Mouse (Mus musculus): Measurements from ENCODE around the gene Cdcp1. TPM values are rescaled to one million over a fixed set of nuclear protein-coding genes. Genes with fewer than 3 reads are reported as not detected.

The Cdcp1 gene
- polyA plus RNA-seq, 1 experiment, result 17.9 TPM

DNA sequence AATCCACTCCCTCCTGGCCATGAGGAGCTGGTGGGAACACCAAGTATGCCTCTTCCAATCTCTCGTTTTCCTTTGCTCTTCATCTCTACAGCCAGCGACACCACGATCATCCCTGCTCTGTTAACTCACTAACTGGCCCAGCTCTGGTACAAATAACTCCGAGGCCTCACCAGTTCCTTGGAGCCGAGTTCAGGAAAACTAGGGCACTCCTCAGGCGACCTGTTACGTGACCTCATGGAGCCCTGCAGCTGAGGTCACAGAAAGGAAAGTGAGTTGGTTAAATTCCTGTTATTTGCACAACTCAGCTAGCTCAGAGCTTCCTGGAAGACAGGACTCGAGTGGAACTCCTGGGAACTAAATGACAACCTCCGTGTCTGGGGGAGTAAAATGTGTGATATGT lies 2.5 kb downstream of the Cdcp1 start:
- no peaks in the 10 kb centered on the region for H3K27me3 ChIP-seq (replicated peaks; ENCODE audit: control insufficient read depth, insufficient read depth, low read length)
- WGBS, result 44% methylated on average over 9 of the region's 9 CpGs

DNA sequence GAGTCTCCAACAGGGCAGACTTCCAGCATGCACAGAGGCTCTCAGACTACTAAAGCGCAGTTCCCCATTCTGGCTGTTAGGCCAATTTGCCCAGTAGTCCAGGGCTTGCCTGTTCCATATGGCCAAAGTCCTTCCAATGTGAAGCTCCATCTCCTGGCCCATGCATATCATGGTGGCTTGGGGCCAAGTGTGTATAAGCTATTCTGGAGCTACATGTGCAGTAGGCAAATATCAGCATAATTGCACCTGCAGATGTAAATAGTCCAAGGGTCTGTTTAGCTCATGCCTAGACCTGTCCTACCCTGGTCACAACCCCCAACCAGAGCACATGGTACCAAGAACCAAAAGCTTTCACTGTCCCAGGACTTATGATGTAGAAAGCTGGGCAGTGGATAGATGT lies 7.9 kb downstream of the Cdcp1 start:
- H3K27me3 ChIP-seq (replicated peaks; ENCODE audit: control insufficient read depth, insufficient read depth, low read length), result no peaks in the 10 kb centered on the region
- no peak for DNase-seq
- H3K36me3 ChIP-seq (ENCODE audit: control insufficient read depth, insufficient read depth, low read length), result no peaks in the 10 kb centered on the region
- peaks cover 22% of the 10 kb centered on the region for H3K4me1 ChIP-seq (ENCODE audit: control insufficient read depth, insufficient read depth, low read length)
- 93% methylated on average over 1 of the region's 1 CpGs for WGBS
- no peak overlapping the region for H3K27ac ChIP-seq (ENCODE audit: insufficient read depth, low read depth, low read length)
- H3K4me3 ChIP-seq (ENCODE audit: insufficient read depth, low read depth, low read length), result no peak overlapping the region
- TF ChIP-seq CTCF (conservative IDR thresholded peaks at IDR 0.05; ENCODE audit: insufficient read depth, insufficient read length, low read depth, low read length), result no peak
- TF ChIP-seq POLR2A (IDR thresholded peaks at IDR 0.05; ENCODE audit: low read depth, low read length), result no peak

More for the DNA sequence above, 2.5 kb downstream of the Cdcp1 start:
- Histone ChIP-seq H3K4me3 (ENCODE audit: insufficient read depth, low read depth, low read length) (no peak overlapping the region), H3K36me3 (ENCODE audit: control insufficient read depth, insufficient read depth, low read length) (no peaks in the 10 kb centered on the region), H3K4me1 (ENCODE audit: control insufficient read depth, insufficient read depth, low read length) (peaks cover 14% of the 10 kb centered on the region), H3K27ac (ENCODE audit: insufficient read depth, low read depth, low read length) (peak overlapping the region; percentile 59)
- peak; percentile 87 for DNase-seq
- no peak for TF ChIP-seq CTCF (conservative IDR thresholded peaks at IDR 0.05; ENCODE audit: insufficient read depth, insufficient read length, low read depth, low read length)
- TF ChIP-seq POLR2A (IDR thresholded peaks at IDR 0.05; ENCODE audit: low read depth, low read length), result no peak

DNA sequence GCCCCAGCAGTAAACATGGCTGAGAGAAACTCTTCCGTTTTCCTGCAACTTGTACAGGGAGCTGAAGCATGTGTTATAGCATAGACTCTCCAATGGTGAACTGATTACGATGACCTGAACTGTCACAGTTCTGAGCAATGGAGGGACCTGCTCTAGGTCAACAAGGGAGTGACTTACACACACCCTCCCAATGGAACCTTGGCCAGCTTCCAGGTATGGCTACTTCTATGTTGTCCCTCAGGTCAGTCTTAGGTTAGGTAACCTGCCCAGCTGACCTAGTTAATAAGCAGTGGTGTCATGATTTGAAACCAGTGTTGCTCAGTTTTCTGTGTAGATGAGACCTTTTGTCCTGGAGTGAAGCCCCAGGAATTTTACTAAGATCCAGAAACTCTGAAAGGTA lies 8.9 kb downstream of the Cdcp1 start:
- Histone ChIP-seq H3K27ac (ENCODE audit: insufficient read depth, low read depth, low read length) (peak overlapping the region; percentile 39), H3K36me3 (ENCODE audit: control insufficient read depth, insufficient read depth, low read length) (no peaks in the 10 kb centered on the region), H3K27me3 (replicated peaks; ENCODE audit: control insufficient read depth, insufficient read depth, low read length) (no peaks in the 10 kb centered on the region), H3K4me1 (ENCODE audit: control insufficient read depth, insufficient read depth, low read length) (peaks cover 22% of the 10 kb centered on the region), H3K4me3 (ENCODE audit: insufficient read depth, low read depth, low read length) (no peak overlapping the region)
- WGBS, result 48% methylated on average over 2 of the region's 2 CpGs
- peak; percentile 87 for DNase-seq
- TF ChIP-seq CTCF (conservative IDR thresholded peaks at IDR 0.05; ENCODE audit: insufficient read depth, insufficient read length, low read depth, low read length), result no peak
- no peak for TF ChIP-seq POLR2A (IDR thresholded peaks at IDR 0.05; ENCODE audit: low read depth, low read length)

DNA sequence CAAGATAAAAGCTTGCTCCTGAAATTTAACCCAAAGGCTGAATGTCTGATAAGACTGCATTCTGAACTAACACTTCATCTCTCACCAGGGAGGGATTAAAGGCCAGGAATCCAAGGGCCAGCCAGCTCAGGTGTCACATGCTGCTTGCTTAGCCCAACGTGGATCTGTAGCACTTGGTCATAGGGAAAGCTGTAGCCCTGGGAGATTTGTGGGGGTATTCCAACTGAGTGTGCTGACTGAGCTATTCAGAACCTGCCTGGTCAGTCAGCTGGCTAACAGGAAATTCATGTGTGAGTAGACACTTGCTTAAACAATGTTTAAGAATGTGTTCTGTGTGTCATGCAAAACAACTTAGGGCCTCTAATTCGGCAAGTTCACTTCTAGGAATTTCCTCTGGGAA lies 9.3 kb downstream of the Cdcp1 start:
- Histone ChIP-seq H3K27ac (ENCODE audit: insufficient read depth, low read depth, low read length) (peak overlapping the region; percentile 39; the same call in 1 of the 2 replicates), H3K4me1 (ENCODE audit: control insufficient read depth, insufficient read depth, low read length) (peaks cover 20% of the 10 kb centered on the region), H3K27me3 (replicated peaks; ENCODE audit: control insufficient read depth, insufficient read depth, low read length) (no peaks in the 10 kb centered on the region), H3K4me3 (ENCODE audit: insufficient read depth, low read depth, low read length) (no peak overlapping the region), H3K36me3 (ENCODE audit: control insufficient read depth, insufficient read depth, low read length) (no peaks in the 10 kb centered on the region)
- DNase-seq, result peak; percentile 67
- no peak for TF ChIP-seq CTCF (conservative IDR thresholded peaks at IDR 0.05; ENCODE audit: insufficient read depth, insufficient read length, low read depth, low read length)
- no peak for TF ChIP-seq POLR2A (IDR thresholded peaks at IDR 0.05; ENCODE audit: low read depth, low read length)
- WGBS, result 22% methylated on average over 2 of the region's 2 CpGs

DNA sequence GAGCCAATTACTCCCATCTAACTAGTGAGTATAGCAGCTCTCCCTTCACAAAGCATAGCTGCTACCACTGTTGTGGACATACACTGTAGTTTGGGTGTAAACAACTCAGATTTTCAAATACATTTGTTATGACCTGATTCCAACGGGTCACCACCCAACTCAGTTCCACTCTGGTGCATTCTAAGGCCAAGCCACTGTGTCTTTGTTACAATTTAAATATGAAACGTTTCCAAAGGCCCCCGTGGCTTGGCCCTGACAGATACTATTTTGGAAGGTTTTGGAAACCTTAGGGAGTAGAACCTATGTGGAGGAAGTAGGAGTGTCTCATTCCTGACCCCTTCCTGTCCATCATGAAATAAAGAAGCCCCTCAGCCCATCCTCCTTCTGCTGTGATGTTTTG lies 15.7 kb downstream of the Cdcp1 start:
- TF ChIP-seq POLR2A (IDR thresholded peaks at IDR 0.05; ENCODE audit: low read depth, low read length) (no peak), CTCF (conservative IDR thresholded peaks at IDR 0.05; ENCODE audit: insufficient read depth, insufficient read length, low read depth, low read length) (no peak)
- H3K27ac ChIP-seq (ENCODE audit: insufficient read depth, low read depth, low read length), result no peak overlapping the region
- DNase-seq, result peak; percentile 77
- no peaks in the 10 kb centered on the region for H3K27me3 ChIP-seq (replicated peaks; ENCODE audit: control insufficient read depth, insufficient read depth, low read length)
- H3K4me1 ChIP-seq (ENCODE audit: control insufficient read depth, insufficient read depth, low read length), result no peaks in the 10 kb centered on the region; the same call in 1 of the 2 replicates
- no peak overlapping the region for H3K4me3 ChIP-seq (ENCODE audit: insufficient read depth, low read depth, low read length)
- WGBS, result 27% methylated on average over 3 of the region's 3 CpGs
- no peaks in the 10 kb centered on the region for H3K36me3 ChIP-seq (ENCODE audit: control insufficient read depth, insufficient read depth, low read length)

DNA sequence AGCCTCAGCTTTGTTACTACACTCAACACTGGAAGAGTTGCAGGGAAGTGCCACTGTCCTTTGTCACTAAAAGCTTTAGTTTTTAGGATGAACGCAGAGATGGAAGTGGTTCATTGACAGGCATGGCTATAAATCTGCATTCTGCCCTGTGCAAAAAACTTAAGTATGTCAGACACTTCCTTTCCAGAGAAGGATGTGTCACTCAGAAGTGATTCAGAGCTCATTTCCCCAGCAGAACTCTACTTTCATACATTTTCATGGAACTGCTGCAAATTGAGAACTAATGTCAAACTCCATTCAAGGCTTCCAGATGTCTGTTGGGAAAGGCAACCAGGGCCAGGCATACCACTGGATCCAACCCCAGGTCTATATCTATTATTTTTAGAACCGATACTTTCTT lies 27.6 kb downstream of the Cdcp1 start:
- Histone ChIP-seq H3K36me3 (ENCODE audit: control insufficient read depth, insufficient read depth, low read length) (no peaks in the 10 kb centered on the region), H3K4me3 (ENCODE audit: insufficient read depth, low read depth, low read length) (no peak overlapping the region), H3K4me1 (ENCODE audit: control insufficient read depth, insufficient read depth, low read length) (peaks cover 9% of the 10 kb centered on the region; the same call in 1 of the 2 replicates), H3K27ac (ENCODE audit: insufficient read depth, low read depth, low read length) (no peak overlapping the region), H3K27me3 (replicated peaks; ENCODE audit: control insufficient read depth, insufficient read depth, low read length) (no peaks in the 10 kb centered on the region)
- 68% methylated on average over 2 of the region's 2 CpGs for WGBS
- TF ChIP-seq POLR2A (IDR thresholded peaks at IDR 0.05; ENCODE audit: low read depth, low read length) (no peak), CTCF (conservative IDR thresholded peaks at IDR 0.05; ENCODE audit: insufficient read depth, insufficient read length, low read depth, low read length) (no peak)
- no peak for DNase-seq

DNA sequence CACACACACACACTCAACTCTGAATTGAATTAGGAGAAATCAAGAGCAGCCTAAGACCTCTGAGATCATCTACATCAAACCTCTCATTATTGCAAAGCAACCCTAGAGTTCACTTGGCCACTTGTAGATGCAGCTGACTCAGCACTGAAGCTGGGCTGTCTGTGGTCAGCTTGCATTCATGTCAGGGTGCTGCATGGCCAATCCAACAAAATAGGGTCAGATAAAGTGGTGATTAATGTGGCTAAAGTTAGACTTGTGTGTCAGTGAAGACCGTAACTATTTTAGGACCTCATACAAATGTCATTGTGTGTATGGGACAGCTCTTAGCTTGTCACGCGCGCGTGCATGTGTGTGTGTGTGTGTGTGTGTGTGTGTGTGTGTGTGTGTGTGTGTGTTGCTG lies 28.2 kb downstream of the Cdcp1 start:
- H3K36me3 ChIP-seq (ENCODE audit: control insufficient read depth, insufficient read depth, low read length), result no peaks in the 10 kb centered on the region
- 78% methylated on average over 5 of the region's 5 CpGs for WGBS
- no peaks in the 10 kb centered on the region for H3K27me3 ChIP-seq (replicated peaks; ENCODE audit: control insufficient read depth, insufficient read depth, low read length)
- H3K4me3 ChIP-seq (ENCODE audit: insufficient read depth, low read depth, low read length), result no peak overlapping the region
- no peak overlapping the region for H3K27ac ChIP-seq (ENCODE audit: insufficient read depth, low read depth, low read length)
- TF ChIP-seq CTCF (conservative IDR thresholded peaks at IDR 0.05; ENCODE audit: insufficient read depth, insufficient read length, low read depth, low read length) (no peak), POLR2A (IDR thresholded peaks at IDR 0.05; ENCODE audit: low read depth, low read length) (no peak)
- H3K4me1 ChIP-seq (ENCODE audit: control insufficient read depth, insufficient read depth, low read length), result peaks cover 11% of the 10 kb centered on the region; the same call in 1 of the 2 replicates
- peak; percentile 25 for DNase-seq

All from kidney, adult 2 months (tissue).